Mouse (Mus musculus): ENCODE measurements at regions not wholly inside any gene's neighbourhood (a gene's known extent, or its start where the extent isn't known, plus 50 kb on each side); places are given as distances from the start of the nearest gene placed in this dataset.

DNA sequence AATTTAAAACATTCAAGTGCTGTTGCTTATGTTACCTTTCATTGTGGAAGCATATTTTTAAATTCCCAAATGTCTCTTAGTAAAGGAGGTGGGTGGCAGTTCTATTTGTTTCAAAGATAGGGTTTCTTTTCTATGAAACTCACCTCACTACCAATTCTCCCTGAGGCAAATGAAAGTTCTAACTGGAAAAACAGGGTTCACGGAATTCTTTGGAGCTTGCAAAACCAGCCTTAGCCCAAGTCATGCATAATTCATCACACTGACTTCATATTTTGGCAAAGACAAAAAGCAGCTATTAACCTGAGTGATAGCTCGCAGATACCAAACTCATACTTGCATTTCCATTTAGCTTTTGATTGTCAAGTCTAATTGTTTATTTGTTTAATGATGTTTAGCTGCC, 73.8 kb downstream of the Dio2 start:
- no peaks in the 10 kb centered on the region for H3K9me3 ChIP-seq (ENCODE audit: control insufficient read depth, low read length)
- ATAC-seq (ENCODE audit: low FRiP score, low read depth) = no peak
- peak; percentile 53 for DNase-seq (ENCODE audit: low spot score)
- no peaks in the 10 kb centered on the region for H3K36me3 ChIP-seq (ENCODE audit: control insufficient read depth, insufficient read depth, low read length)
- H3K4me3 ChIP-seq (replicated peaks; ENCODE audit: low read length) = no peak overlapping the region
- H3K4me1 ChIP-seq (ENCODE audit: control insufficient read depth, insufficient read depth, low read length) = no peaks in the 10 kb centered on the region
- H3K4me2 ChIP-seq (replicated peaks; ENCODE audit: low read depth, low read length, severe bottlenecking) = no peak overlapping the region
- WGBS = 57% methylated on average over 2 of the region's 2 CpGs
- H3K27ac ChIP-seq (replicated peaks; ENCODE audit: low read depth, low read length) = no peak overlapping the region
- TF ChIP-seq POLR2A (IDR thresholded peaks at IDR 0.05; ENCODE audit: borderline replicate concordance, extremely low read depth, insufficient read depth, insufficient read length) = no peak
- no peak overlapping the region for H3K9ac ChIP-seq (ENCODE audit: low read depth, low read length, severe bottlenecking)
- H3K27me3 ChIP-seq (ENCODE audit: control insufficient read depth, insufficient read depth, low read length) = no peaks in the 10 kb centered on the region

DNA sequence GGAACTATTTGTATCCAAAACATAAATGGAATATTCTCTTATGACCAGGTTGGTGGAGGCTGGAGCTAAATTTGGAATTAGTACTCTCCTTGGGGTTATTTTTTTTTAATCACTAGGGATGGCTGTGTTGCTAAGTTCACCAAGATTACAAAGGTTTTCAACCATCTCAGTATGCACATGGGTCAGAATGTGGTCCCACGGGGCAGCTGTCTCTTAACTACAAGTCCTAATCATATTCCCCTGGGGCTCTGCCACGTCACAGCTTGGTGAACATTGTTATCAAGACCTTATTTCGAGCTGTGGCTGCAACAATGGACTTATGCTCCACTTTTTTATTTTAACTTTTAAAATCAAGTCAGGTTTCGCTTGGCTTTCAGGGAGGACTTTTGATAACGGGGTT, 92.8 kb downstream of the Dio2 start:
- no peaks in the 10 kb centered on the region for H3K9me3 ChIP-seq (ENCODE audit: control insufficient read depth, low read length)
- no peak overlapping the region for H3K27ac ChIP-seq (replicated peaks; ENCODE audit: low read depth, low read length)
- ATAC-seq (ENCODE audit: low FRiP score, low read depth) = no peak
- 63% methylated on average over 5 of the region's 5 CpGs for WGBS
- H3K27me3 ChIP-seq (ENCODE audit: control insufficient read depth, insufficient read depth, low read length) = no peaks in the 10 kb centered on the region
- no peaks in the 10 kb centered on the region for H3K4me1 ChIP-seq (ENCODE audit: control insufficient read depth, insufficient read depth, low read length)
- no peak overlapping the region for H3K9ac ChIP-seq (ENCODE audit: low read depth, low read length, severe bottlenecking)
- no peak overlapping the region for H3K4me3 ChIP-seq (replicated peaks; ENCODE audit: low read length)
- H3K36me3 ChIP-seq (ENCODE audit: control insufficient read depth, insufficient read depth, low read length) = no peaks in the 10 kb centered on the region
- no peak overlapping the region for H3K4me2 ChIP-seq (replicated peaks; ENCODE audit: low read depth, low read length, severe bottlenecking)
- DNase-seq (ENCODE audit: low spot score) = no peak
- no peak for TF ChIP-seq POLR2A (IDR thresholded peaks at IDR 0.05; ENCODE audit: borderline replicate concordance, extremely low read depth, insufficient read depth, insufficient read length)

DNA sequence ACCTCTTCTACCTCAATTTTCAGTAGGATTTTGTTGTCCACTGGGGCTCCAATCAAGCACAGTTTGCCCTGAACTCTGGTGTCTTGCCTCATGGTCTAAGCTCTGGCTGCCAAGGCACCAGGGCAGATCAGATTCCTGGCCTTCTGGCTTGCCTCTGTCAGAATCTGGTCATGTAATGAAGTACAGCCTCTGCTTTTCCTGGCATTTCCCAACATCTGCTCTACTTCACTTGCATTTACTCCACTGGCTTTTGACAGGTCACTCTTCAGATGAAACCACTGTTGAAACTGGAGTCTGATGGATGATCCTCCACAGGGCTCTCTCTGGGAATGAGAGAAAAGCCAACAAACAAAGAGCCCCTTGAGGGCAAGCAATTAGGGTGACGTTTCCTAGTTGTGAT, 94.3 kb downstream of the Dio2 start:
- no peak overlapping the region for H3K4me3 ChIP-seq (replicated peaks; ENCODE audit: low read length)
- H3K9me3 ChIP-seq (ENCODE audit: control insufficient read depth, low read length) = no peaks in the 10 kb centered on the region
- WGBS = 8% methylated on average over 1 of the region's 1 CpGs
- ATAC-seq (ENCODE audit: low FRiP score, low read depth) = no peak
- no peak overlapping the region for H3K4me2 ChIP-seq (replicated peaks; ENCODE audit: low read depth, low read length, severe bottlenecking)
- no peaks in the 10 kb centered on the region for H3K4me1 ChIP-seq (ENCODE audit: control insufficient read depth, insufficient read depth, low read length)
- TF ChIP-seq POLR2A (IDR thresholded peaks at IDR 0.05; ENCODE audit: borderline replicate concordance, extremely low read depth, insufficient read depth, insufficient read length) = no peak
- no peak overlapping the region for H3K27ac ChIP-seq (replicated peaks; ENCODE audit: low read depth, low read length)
- no peak for DNase-seq (ENCODE audit: low spot score)
- H3K9ac ChIP-seq (ENCODE audit: low read depth, low read length, severe bottlenecking) = no peak overlapping the region
- no peaks in the 10 kb centered on the region for H3K36me3 ChIP-seq (ENCODE audit: control insufficient read depth, insufficient read depth, low read length)
- H3K27me3 ChIP-seq (ENCODE audit: control insufficient read depth, insufficient read depth, low read length) = no peaks in the 10 kb centered on the region

DNA sequence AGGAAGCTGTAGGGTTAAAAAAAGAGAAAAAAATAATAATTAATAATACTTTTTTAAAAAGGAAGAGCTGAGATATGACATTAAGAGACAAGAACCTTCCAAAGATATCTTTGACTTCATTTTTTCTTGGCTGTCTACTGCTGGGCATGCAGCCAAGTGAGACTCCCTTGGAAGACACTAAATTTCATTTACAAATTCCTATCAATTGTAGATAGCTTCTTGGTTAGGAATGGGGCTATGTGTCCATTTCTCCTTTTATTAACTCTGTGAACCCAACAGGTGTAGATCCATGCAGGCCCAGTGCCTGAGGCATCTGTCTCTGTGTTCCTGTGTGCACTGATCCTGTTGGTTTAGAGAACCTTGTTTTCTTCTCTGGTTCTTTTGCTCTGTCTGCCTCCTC, 113.4 kb downstream of the Dio2 start:
- ATAC-seq (ENCODE audit: low FRiP score, low read depth) (no peak), DNase-seq (ENCODE audit: low spot score) (no peak)
- H3K9ac ChIP-seq (ENCODE audit: low read depth, low read length, severe bottlenecking) = no peak overlapping the region
- no peaks in the 10 kb centered on the region for H3K27me3 ChIP-seq (ENCODE audit: control insufficient read depth, insufficient read depth, low read length)
- no peak overlapping the region for H3K4me2 ChIP-seq (replicated peaks; ENCODE audit: low read depth, low read length, severe bottlenecking)
- no peaks in the 10 kb centered on the region for H3K4me1 ChIP-seq (ENCODE audit: control insufficient read depth, insufficient read depth, low read length)
- H3K36me3 ChIP-seq (ENCODE audit: control insufficient read depth, insufficient read depth, low read length) = no peaks in the 10 kb centered on the region
- no peak for TF ChIP-seq POLR2A (IDR thresholded peaks at IDR 0.05; ENCODE audit: borderline replicate concordance, extremely low read depth, insufficient read depth, insufficient read length)
- H3K4me3 ChIP-seq (replicated peaks; ENCODE audit: low read length) = no peak overlapping the region
- H3K27ac ChIP-seq (replicated peaks; ENCODE audit: low read depth, low read length) = no peak overlapping the region
- no peaks in the 10 kb centered on the region for H3K9me3 ChIP-seq (ENCODE audit: control insufficient read depth, low read length)

DNA sequence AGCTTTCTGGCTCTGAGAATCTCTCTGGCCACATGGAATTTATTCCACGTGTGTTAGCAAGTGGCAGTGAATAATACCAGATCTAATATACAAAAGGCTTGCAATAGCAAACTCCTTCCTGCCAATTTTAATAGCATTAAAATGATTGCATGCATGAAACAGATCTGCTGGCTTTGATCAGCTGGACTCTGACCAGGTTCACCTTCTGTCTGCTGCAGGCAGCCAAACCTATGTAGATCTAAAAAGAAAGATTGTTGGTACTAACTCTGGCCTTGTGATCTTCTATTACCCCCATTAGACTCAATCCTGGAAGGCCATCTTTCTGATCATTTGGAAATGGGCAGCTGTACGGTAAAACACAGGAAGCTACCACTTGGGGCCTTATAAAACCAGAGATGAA, 114.8 kb downstream of the Dio2 start:
- no peak overlapping the region for H3K9ac ChIP-seq (ENCODE audit: low read depth, low read length, severe bottlenecking)
- H3K4me1 ChIP-seq (ENCODE audit: control insufficient read depth, insufficient read depth, low read length) = no peaks in the 10 kb centered on the region
- DNase-seq (ENCODE audit: low spot score) (no peak), ATAC-seq (ENCODE audit: low FRiP score, low read depth) (no peak)
- 45% methylated on average over 2 of the region's 2 CpGs for WGBS
- no peak overlapping the region for H3K4me3 ChIP-seq (replicated peaks; ENCODE audit: low read length)
- H3K27me3 ChIP-seq (ENCODE audit: control insufficient read depth, insufficient read depth, low read length) = no peaks in the 10 kb centered on the region
- no peaks in the 10 kb centered on the region for H3K36me3 ChIP-seq (ENCODE audit: control insufficient read depth, insufficient read depth, low read length)
- no peak overlapping the region for H3K4me2 ChIP-seq (replicated peaks; ENCODE audit: low read depth, low read length, severe bottlenecking)
- no peak overlapping the region for H3K27ac ChIP-seq (replicated peaks; ENCODE audit: low read depth, low read length)
- no peaks in the 10 kb centered on the region for H3K9me3 ChIP-seq (ENCODE audit: control insufficient read depth, low read length)
- no peak for TF ChIP-seq POLR2A (IDR thresholded peaks at IDR 0.05; ENCODE audit: borderline replicate concordance, extremely low read depth, insufficient read depth, insufficient read length)

DNA sequence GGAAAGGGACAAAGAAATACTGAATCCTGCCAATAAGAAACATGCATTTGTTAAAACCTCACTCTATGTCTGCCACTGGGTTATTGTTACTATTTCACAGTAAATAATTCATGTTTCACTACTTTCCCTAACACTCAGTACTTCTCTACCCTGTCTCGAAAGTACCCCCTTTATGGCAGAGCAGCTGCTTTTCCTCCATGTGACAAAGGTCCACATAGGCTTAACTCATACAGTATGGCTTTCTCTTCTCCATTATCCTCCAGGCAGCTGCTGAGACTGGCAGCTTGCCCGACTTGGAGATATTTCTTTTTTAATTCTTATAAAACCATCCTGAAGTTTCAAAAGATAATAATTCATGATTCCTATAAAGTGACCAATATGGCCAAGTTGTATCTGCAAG, 129.4 kb downstream of the Dio2 start:
- no peak overlapping the region for H3K27ac ChIP-seq (replicated peaks; ENCODE audit: low read depth, low read length)
- 67% methylated on average over 2 of the region's 2 CpGs for WGBS
- no peak overlapping the region for H3K4me2 ChIP-seq (replicated peaks; ENCODE audit: low read depth, low read length, severe bottlenecking)
- no peaks in the 10 kb centered on the region for H3K9me3 ChIP-seq (ENCODE audit: control insufficient read depth, low read length)
- H3K9ac ChIP-seq (ENCODE audit: low read depth, low read length, severe bottlenecking) = no peak overlapping the region
- H3K4me3 ChIP-seq (replicated peaks; ENCODE audit: low read length) = no peak overlapping the region
- H3K27me3 ChIP-seq (ENCODE audit: control insufficient read depth, insufficient read depth, low read length) = no peaks in the 10 kb centered on the region
- DNase-seq (ENCODE audit: low spot score) = no peak
- H3K36me3 ChIP-seq (ENCODE audit: control insufficient read depth, insufficient read depth, low read length) = no peaks in the 10 kb centered on the region
- ATAC-seq (ENCODE audit: low FRiP score, low read depth) = no peak
- no peaks in the 10 kb centered on the region for H3K4me1 ChIP-seq (ENCODE audit: control insufficient read depth, insufficient read depth, low read length)
- TF ChIP-seq POLR2A (IDR thresholded peaks at IDR 0.05; ENCODE audit: borderline replicate concordance, extremely low read depth, insufficient read depth, insufficient read length) = no peak
